Mouse (Mus musculus): ENCODE data around the gene Tcp11l2.

Gene Tcp11l2

DNA sequence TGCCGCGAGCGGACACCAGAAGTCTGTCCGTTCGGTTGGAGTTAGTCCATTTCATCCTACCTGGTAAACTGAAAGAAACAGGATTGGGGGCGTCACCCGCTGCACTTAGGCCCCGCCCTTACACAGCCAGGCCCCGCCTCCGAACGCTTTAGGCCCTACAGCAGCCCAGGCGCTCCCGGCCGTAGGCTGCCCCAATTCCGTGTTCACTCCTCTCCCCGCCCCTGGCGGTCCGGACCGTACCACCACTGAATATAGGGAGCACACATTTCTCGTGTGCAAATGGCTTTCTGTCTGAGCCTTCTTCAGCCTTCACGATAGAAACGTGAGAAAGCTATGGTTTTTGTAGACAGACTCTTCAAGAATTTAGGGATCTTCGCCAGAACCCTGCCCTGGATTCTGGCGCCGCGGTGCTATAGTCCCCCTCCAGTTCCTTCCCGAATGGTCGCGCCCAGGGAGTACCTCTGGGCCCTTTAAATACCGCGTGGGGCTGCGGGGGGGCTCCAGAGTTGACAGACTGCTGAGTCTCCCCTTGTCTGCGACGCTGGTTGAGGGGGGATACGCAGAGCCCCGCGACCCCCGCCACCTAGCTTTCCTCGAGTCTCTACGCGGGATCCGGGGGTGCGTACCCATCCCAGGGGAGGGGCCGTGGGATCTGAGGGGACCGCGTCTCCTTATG lies at the start of gene Tcp11l2:
Gene Tcp11l2, plus strand, starts transcription at position 232 of the 676 bp plus-strand sequence.
- peak; percentile 96 for DNase-seq

DNA sequence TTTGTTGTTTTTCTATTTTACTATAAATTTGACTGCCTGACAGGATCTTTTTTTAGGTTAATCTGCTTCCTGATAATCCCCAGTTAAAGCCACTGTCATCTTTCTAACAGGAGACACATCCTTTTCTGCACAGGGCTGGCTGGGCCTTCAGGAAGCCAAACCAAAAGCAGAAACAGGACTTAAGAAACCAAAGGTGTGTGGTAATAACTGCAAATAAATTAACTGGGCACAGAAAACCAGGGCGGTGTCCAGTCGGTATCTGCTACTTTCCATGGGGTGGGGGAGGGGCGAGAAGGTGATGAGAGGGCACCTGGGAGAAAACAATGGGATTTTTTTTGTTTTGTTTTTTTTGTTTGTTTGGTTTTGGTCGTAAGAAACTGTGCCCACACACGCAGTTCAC lies 49.4 kb upstream of the Tcp11l2 start:
- no peak for DNase-seq

DNA sequence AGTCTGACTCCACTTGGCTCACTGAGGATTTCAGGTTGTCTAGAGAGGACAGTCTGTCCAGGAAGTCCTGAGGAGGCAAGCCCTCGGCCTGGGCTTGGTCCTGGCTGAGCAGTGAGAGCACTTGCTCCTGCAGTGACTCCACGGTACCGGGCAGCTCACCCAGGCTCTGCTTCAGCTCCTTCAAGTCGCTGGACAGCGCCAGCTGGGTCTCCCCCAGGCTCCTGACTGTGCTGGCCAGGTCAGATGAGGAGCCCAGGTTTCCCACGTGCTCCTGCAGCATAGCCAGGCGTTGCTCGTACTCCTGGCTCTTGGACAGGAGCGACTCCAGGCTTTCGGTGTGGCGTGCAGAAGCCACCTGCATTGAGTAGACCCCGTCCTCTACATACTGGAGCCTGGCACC lies 48.8 kb upstream of the Tcp11l2 start:
- DNase-seq: no peak

DNA sequence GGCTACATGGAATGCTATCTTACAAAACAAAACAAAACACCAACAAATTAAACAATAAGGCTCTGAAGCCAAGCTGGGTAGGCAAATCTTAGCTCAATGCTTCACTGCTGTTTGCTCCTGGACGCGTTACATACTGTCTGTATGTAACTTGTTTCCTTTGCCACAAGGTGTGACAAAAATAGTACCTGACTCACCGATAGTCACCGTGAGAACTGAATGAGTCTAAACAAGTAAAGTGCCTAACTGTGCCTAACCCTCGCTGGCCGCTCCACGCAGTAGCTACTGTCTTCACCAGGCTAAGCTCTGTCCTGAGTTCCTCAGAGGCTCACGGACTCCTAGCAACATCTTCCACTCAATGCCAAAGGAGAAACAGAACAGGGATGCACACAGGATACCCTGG lies 46.0 kb upstream of the Tcp11l2 start:
- DNase-seq: no peak

DNA sequence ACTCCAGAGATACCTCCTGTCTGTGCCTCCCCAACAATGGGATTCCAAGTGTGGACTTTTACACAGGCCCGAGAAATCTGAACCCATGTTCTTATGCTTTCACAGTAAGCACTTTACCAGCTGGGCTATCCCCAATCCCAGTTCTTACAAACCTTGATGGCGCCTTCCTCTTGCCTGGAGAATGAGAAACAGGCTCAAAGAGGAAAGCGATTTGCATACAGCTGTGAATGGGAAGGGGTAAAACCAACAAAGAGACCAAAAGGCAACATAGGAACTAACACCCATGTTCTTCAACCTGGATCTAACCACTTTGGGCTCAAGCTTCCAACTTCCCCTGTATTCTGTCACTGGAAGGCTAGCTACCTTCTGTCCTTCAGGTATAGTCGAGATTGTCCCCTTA lies 44.9 kb upstream of the Tcp11l2 start:
- DNase-seq: no peak

DNA sequence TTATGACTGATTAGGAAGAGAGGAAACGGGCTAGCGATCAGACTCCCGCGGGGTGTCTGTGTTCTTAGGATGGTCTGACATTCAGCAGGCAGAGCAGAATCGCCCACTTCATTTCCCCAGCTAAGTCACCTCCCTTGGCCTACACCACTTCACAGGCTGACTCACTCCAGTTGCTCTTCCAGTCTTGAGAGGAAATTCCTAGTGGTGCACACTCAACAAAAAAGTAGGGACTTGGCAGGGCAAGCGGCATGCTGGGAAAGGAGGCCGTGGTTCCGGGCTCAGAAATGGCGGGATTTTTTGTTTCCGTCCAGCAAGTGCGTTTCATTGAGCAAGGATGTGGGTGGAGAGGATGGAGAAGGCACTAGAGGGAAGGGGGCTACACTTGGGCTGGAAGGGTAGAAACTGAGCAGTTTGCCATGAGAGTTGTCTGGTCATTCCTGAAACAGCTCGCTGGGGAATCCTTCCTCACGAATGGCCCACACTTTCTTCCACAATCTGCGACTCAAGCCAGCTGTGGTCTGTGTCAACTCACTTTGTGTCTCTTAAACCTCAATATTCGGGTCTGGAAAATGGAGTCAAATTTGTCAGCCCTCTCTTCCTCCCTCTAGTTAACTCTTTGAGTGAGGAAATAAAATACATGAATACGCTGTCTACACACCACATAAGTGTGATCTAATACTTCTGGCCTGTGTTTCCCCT lies 44.1 kb upstream of the Tcp11l2 start:
- peak; percentile 19 for DNase-seq

DNA sequence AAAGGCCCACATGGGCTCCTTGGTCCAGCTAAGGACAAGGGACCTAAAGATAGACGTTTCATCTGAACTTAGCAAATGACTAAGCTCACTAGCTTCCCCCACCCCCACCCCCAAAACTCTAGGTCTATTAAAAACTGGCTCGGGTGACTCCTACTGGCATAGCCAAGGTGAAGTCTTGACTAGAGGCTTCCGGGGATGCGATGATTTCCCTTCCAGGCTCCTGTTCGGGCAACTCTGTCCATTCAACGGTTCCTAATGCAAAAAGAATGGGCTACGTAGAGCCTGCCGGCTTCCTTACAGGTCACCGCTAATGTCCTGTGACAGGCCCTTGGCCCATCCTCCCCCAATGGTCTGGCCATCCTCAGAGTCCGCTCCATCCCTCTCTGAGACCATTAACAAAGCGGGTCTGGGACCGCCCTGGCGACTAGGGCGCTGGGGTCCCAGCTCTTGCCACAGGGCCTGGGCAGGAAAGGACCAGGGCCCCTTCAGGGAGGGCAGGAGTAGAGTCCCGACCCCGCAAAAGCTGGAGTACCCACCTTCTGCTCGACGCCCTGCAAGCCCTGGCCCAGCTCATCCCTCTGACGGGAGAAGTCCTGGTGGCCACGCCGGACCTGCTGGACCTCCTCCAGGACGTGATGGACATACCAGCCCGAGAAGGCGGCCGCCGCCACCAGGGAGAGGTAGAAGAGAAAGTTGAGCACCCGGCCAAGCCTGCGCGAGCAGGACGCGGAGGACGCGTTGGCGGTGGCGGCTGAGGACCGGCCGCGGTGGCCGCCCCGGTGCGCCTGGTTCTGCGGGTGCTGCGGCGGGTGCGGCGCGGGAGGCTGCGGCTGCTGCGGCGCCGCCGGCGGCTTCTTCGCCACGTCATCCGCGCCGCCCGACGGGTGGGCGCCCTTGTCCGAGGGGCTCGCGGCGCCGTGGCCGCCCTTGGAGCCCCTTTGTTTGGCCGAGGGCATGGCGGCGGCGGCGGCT lies 43.2 kb upstream of the Tcp11l2 start:
- DNase-seq: peak; percentile 74

DNA sequence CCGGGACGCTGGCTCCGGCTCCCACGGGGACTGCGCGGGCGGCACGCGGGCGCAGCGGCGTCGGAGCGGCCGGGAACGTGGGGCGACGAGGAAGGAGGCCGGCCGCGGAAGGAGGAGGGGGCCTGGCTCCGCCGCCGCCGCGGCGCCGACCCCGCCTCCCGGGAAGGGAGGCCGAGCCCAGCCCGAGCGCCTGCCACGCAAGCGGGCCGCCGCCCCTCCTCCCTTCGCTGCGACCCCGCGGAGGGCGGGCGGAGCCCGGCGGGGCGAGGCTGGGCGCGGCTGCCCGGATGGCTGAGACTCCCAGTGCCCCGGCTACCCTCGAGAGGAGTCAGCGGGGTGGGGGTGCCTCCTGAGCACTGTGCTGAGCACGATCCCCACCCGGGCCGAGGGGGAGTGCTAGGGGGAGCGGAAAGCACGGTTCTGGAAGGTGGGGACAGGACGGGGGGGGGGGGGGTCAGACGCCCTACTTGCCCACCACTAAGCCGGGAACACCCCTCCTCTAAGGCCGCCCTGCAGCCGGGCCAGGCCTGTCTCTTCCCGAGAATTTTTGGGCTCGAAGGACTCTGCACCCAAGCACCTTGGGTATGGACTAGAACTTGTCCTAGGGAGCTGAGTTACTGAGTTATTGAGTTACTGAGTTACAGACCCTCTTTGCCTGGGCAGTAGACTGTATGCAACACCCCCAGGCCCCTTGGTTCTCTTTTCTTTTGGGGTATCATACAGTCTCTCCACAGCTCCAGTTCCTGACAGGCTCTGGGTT lies 42.3 kb upstream of the Tcp11l2 start, which contains the start of gene Ckap4:
Gene Ckap4, minus strand, starts transcription at position 151 of the 760 bp plus-strand sequence.
- peak; percentile 94 for DNase-seq

DNA sequence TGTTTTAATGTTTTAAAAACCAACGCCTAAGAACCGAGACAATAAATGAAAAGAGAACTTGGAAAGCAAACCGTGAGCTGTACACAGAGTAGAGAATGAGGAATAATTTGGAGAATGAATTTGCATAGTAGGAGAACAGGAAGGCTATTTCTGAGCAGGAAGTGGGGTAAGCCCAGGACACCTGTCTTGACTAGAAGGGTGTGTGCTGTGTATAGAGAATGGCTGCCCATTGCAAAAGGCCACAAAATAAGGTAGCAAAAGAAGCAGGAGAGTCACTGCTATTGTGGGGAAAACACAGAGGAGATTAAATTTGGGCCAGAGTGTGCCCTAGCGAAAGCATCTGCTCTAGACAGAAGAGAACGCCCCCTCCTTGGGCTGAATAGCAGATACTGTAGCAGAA lies 41.0 kb upstream of the Tcp11l2 start:
- no peak for DNase-seq

DNA sequence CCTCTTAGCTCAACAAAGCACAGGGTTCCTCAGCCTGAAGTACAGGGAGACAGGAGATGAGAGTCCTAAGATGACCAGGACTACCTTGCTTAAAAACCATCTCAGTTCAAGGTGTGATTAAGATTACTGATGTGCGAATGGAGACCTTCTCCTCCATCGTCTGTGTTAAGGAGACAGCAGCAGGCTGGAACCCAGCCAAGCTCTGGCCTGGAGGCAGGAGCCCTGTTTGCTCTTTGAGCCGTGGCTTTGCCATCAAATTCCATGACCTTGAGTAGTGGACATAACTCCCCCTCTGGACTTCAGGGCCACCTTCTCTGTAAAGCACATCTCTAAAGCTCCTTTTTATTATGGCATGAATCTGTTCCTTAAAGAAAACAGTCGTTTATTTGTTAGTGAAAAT lies 40.6 kb upstream of the Tcp11l2 start:
- no peak for DNase-seq

DNA sequence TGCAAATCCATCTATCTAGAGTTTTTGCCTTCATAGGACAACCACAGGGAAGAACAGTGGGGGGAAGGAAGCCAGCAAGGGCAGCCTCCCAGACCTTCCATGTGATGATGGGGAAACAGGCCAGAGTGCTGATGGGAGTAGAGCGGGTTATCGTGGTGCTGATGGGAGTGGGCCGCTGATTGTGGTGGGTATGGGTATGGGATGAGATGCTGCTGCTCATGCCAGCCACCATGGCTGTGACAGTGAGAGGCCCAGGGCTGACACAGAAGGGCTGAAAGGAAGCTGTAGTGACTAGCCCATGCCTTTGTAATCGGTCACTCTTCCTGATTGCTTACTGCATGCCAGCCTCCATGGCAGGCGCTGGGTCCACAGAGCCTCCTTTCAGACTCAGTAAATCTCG lies 36.8 kb upstream of the Tcp11l2 start:
- DNase-seq: no peak

DNA sequence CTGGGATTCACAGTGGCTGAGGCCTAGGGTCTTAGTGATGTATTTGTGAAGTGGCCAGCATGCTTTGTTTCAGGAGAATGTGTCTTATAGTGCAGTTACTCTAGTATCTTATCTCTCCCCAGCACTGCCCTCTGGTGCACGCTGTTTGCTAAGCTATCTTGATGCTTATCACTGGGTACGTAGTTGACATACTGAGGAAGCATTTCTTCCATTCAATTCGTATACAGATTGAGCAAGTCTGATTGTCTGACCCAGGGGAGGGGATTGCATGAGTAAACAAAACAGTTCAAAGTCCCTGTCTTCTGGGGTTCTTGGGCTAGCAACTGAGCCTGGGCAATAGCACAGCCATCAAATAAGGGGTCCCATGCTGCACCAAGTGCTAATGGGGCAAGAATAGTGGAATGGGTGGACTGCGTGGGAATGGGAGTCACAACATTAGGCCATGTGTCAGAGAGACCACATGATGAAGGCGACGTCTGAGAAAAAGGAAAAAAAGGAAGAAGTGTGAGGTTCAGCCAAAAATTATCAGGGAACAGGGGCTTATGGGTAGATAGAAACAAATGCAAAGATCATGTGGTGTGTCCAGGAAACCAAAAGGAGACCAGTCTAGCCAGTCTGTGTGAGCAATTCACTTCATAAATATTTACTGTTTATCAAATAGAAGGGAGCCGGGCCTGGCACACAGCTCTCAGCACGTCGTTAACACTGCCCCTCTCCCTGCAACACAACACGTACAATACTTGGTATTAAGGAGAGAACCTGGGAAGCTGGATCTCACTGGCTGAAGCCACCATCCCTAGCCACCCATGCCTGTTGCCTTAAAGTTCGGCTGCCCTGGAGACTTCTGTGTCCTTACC lies 33.4 kb upstream of the Tcp11l2 start:
- DNase-seq: no peak

DNA sequence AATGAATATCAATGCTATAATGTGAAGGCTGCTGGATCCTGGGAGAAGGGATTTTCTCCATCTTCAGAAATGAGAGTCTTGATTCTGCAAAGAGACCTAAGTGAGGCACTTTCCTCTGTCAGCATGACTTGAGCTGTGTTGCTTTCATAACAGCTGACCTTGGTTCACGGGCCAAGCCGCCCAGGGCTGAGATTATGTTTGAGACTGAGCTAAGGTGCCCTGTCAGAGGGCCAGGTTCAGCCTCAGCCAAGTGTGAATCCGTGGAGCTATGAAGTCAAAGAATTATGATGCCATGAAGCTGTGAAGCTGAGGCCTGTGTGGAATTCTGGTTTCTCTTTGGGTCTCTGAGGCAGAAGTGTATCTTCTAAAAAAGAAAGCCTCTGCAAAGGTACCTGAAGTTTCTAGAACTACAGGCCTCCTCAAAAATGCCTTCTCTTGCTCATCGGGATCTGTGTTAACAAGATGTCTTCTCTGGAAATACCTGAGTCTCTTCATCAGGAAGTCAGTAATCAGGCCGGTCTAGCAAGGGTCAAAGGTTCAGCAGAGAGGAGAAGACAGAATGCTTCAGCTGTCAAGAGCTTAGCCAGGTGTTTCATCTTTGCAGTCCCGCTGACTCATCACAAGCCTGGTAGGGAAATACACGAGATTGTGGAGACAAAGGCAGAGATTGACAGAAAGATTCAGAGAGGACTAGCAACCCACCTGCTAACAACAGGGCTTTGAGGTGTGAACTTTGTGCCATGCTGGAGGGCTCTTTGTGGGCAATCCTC lies 31.4 kb upstream of the Tcp11l2 start:
- DNase-seq: no peak

DNA sequence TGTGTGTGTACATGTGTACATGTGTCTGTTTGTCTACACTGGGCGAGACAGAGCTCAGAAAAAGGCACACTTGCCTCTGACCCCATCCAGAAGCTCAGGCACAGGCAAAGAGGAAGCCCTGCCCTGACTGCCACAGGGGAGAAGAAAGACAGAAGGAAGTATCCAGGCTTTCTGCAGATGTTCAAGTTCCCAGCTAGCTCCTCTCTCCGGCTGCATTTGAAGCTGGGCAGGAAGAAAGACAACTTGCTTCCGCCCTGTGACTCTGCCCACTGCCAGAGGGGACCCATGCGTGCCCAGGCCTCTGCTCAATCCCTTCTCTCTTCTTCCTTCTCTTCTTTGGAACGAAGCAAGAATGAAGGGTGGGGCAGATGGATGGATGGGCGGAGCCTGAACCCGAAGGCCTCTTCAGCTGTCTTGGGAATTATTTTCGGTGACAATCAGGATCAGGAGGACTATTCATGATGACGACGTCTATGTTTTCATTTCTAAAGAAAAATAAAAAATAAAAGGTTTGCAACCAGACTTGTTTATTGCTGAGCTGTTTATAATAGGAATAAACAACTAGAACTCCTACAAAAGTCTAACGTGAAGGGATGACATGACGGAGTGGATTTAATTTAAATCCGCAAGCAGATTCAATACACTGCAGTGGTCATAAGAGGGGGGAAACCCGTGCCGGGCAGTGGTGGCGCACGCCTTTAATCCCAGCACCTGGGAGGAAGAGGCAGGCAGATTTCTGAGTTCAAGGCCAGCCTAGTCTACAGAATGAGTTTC lies 27.1 kb upstream of the Tcp11l2 start:
- no peak for DNase-seq

DNA sequence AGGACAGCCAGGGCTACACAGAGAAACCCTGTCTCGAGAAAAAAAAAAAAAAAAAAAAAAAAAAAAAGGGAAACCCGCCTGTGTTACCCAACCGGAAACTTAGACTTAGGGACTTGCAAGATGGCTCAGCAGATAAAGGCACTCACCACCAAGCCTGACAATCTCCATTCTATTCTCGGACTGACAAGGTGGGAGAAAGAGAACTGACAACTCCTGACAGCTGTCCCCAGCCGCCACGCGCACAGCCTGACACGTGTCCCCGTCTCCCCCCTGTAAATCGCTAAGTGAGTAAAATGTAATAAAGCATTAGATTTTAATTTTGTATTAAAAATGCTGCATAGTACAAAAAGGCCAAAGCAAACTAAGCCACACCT lies 26.5 kb upstream of the Tcp11l2 start:
- no peak for DNase-seq

DNA sequence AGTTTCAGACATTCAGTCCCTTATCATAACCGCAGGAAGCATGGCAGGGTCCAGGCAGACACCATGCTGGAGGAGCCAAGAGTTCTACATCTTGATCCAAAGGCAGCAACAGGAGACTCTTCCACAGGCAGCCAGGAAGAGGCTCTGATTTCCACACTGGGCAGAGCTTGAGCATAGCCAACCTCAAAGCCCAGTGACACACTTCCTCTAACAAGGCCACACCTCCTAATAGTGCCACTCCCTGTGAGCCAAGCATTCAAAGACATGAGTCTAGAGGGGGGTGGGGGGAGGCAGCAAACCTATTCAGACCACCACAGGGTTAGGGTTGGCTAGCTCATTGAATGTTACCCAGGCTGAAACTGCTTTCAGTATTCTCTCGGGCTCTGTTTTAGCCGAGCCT lies 24.6 kb upstream of the Tcp11l2 start:
- no peak for DNase-seq

DNA sequence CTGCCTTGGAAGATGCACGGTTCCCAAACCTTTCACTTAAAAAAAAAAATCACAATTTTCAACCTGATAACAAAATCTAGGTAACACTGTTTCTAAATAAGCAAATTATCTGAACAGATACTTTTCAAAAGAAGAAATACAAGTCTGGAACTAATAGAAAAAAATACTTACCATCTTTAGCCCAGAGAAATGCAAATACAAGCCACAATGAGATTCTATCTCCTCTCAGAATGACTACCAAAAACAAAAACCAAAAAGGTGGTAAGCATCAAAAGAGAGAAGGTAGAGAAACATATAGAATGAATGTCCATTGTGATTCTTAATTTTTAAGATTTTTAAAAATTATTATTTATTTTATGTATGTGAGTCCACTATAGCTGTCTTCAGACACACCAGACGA lies 23.9 kb upstream of the Tcp11l2 start:
- no peak for DNase-seq

DNA sequence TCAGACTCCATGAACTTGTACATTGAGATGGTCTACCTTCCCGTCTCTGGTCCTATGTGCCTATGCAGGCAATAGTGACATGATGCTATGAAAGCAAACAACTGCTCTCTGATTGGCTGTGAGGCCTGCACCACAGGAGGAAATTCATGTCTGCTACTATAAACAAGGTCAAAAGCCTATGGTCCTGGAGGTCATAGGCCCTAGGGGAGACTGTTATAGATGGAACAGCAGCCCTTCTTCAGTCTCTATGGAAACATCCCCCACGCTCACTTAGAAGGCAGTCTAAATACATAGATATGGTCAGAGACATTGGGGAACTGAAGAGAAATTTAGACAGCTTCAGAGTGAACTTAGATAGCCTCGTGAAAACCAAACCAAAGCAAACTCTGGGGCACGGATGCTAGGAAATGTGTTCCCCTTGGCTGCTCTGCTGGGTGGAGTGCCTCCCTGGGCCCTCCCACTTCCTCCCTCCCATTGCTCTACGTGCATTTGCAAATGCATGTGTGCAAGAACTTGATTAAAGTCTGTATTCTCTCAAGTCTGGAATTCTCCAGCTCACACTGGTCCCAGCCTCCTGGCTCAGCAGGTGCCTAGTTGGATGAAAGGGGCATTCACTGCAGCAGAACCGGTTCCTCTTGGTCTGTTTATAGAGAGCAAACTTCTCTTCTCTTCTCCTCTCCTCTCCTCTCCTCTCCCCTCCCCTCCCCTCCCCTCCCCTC lies 22.0 kb upstream of the Tcp11l2 start:
- DNase-seq: no peak

DNA sequence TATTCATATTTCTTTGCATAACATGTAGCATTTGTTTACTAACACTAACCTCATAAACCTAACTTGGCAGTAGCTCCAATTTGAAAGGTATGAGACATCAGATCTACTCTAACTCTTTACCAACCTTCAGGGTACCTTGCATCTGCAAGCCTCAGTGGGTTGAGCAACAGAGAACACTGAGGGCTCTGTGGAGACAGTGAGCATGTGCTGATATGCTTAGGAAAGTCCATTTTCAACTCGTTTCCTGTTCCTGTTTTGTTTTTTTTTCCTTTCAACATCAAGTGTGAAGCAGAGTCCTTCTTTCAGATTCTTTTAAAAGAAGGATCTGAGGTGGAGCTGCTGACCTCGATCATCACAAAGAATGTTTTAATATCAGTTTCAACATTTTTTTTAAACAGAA lies 20.3 kb upstream of the Tcp11l2 start:
- no peak for DNase-seq

DNA sequence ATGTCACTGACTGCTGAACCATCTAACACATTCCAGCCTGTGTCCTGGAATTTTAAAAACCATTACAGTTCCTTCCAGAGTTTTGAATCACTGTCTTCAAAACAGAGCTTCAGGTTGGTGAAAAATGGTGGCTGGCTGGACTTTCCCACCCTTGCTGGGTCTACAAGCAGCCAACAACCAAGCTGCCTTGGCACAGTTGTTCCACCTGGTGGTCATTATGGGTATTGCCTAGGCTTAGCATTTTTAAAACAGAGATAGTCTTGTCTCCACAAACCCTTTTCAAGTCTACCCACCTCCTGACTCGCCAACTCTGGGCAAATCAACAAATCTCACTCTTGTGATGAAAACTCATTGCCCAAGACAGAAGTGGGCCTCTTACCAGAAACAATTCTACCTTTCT lies 17.9 kb upstream of the Tcp11l2 start:
- DNase-seq: no peak
